Mouse (Mus musculus) CH12.LX (cell line): ENCODE results near the gene Fam207a. TPM values are rescaled to one million over a fixed set of nuclear protein-coding genes. Genes with fewer than 3 reads are reported as not detected.
A peak's percentile ranks its signal among the peaks of the same experiment; 100 is the strongest.

Source experiments
- DNase-seq: peaks from one replicate; pipeline ENCODE4 v3.0.0-alpha.2; 2013; ENCODE audit errors: extremely low read depth
- H3K27ac ChIP-seq: 2 replicates; pipeline ENCODE4 v1.5.1; 2012; ENCODE audit warnings: low read depth, mild to moderate bottlenecking, control low read depth, moderate library complexity; ENCODE audit not compliant: insufficient read depth
- H3K27me3 ChIP-seq: replicated peaks from 2 replicates; pipeline ENCODE3; 2012; ENCODE audit warnings: inconsistent platforms
- H3K36me3 ChIP-seq, 2 experiments: replicated peaks in 1 of 2; 2 replicates each; pipeline versions ENCODE3 to v1.6.1; 2012; ENCODE audit warnings: inconsistent platforms in 1 of 2, low read length in 1 of 2, mild to moderate bottlenecking in 1 of 2, mixed read lengths in 1 of 2, moderate library complexity in 1 of 2; ENCODE audit not compliant: control insufficient read depth in 1 of 2, insufficient read depth in 1 of 2
- H3K4me1 ChIP-seq, 2 experiments: 2 replicates each; pipeline ENCODE4 v1.6.1; 2012; ENCODE audit warnings: inconsistent platforms in 1 of 2, moderate library complexity in 1 of 2; ENCODE audit not compliant: insufficient read depth in 2 of 2, control insufficient read depth in 1 of 2
- H3K4me2 ChIP-seq: 2 replicates; pipeline ENCODE4 v1.6.1; 2012; ENCODE audit warnings: low read depth, mild to moderate bottlenecking, control low read depth; ENCODE audit not compliant: poor library complexity, insufficient read depth, severe bottlenecking
- H3K4me3 ChIP-seq, 3 experiments: fragments of 150-350 bp in 1 of 3; sonication (generic) in 1 of 3; replicated peaks in 1 of 3; 2 replicates each; pipeline versions ENCODE3 to v1.5.1; 2011 to 2012; ENCODE audit warnings: low read depth in 2 of 3, low read length in 2 of 3, mild to moderate bottlenecking in 2 of 3, moderate library complexity in 2 of 3, control low read depth in 1 of 3, improper control_type of control experiment in 1 of 3, inconsistent platforms in 1 of 3, mixed read lengths in 1 of 3; ENCODE audit not compliant: poor library complexity in 1 of 3
- H3K79me2 ChIP-seq: replicated peaks from 2 replicates; pipeline ENCODE4 v1.6.1; 2012; ENCODE audit warnings: mild to moderate bottlenecking, moderate library complexity; ENCODE audit not compliant: control insufficient read depth, poor library complexity, insufficient read depth, severe bottlenecking; ENCODE audit errors: extremely low read depth
- H3K9ac ChIP-seq: 2 replicates; pipeline ENCODE4 v1.6.1; 2012; ENCODE audit warnings: low read depth, mild to moderate bottlenecking, control low read depth, moderate library complexity; ENCODE audit not compliant: insufficient read depth
- H3K9me3 ChIP-seq: replicated peaks from 2 replicates; pipeline ENCODE3; 2012; ENCODE audit warnings: low read length, inconsistent platforms, mixed read lengths
- E2F4 ChIP-seq: IDR thresholded peaks from 2 replicates; pipeline ENCODE4 v1.6.1; 2011; ENCODE audit warnings: low read depth, low read length, improper control_type of control experiment; ENCODE audit not compliant: insufficient replicate concordance
- EP300 ChIP-seq: IDR thresholded peaks from 2 replicates; pipeline ENCODE4 v1.6.1; 2011; ENCODE audit warnings: low read length, improper control_type of control experiment
- ETS1 ChIP-seq: conservative IDR thresholded peaks from 2 replicates; pipeline ENCODE4 v1.6.1; 2012; ENCODE audit warnings: low read depth, mild to moderate bottlenecking, inconsistent platforms, low read length, improper control_type of control experiment, moderate library complexity
- IRF4 ChIP-seq: IDR thresholded peaks from 2 replicates; pipeline ENCODE4 v1.6.1; 2014; ENCODE audit warnings: low read depth, mild to moderate bottlenecking, inconsistent platforms, low read length, improper control_type of control experiment
- JUN ChIP-seq: IDR thresholded peaks from 2 replicates; pipeline ENCODE4 v1.6.1; 2011; ENCODE audit warnings: low read depth, mild to moderate bottlenecking, low read length, improper control_type of control experiment, moderate library complexity; ENCODE audit not compliant: insufficient read depth
- JUND ChIP-seq: conservative IDR thresholded peaks from 2 replicates; pipeline ENCODE4 v1.6.1; 2011; ENCODE audit warnings: low read depth, low read length, improper control_type of control experiment
- KAT2A ChIP-seq: IDR thresholded peaks from 2 replicates; pipeline ENCODE4 v1.6.1; 2012; ENCODE audit warnings: low read length, improper control_type of control experiment, inconsistent platforms; ENCODE audit not compliant: insufficient replicate concordance
- MAX ChIP-seq: IDR thresholded peaks from 2 replicates; pipeline ENCODE4 v1.6.1; 2011; ENCODE audit warnings: low read length, improper control_type of control experiment
- MAZ ChIP-seq: IDR thresholded peaks from 2 replicates; pipeline ENCODE4 v1.6.1; 2012; ENCODE audit warnings: low read depth, mild to moderate bottlenecking, inconsistent platforms, low read length, improper control_type of control experiment, moderate library complexity
- MXI1 ChIP-seq: IDR thresholded peaks from 2 replicates; pipeline ENCODE4 v1.6.1; 2011; ENCODE audit warnings: mild to moderate bottlenecking, low read depth, low read length, improper control_type of control experiment
- MYC ChIP-seq: IDR thresholded peaks from 2 replicates; pipeline ENCODE4 v1.6.1; 2011; ENCODE audit warnings: low read depth, mild to moderate bottlenecking, improper control_type of control experiment, low read length
- NRF1 ChIP-seq: IDR thresholded peaks from 2 replicates; pipeline ENCODE4 v1.6.1; 2014; ENCODE audit warnings: low read depth, mild to moderate bottlenecking, inconsistent platforms, low read length, improper control_type of control experiment, moderate library complexity
- POLR2A ChIP-seq: IDR thresholded peaks from 2 replicates; pipeline ENCODE4 v1.6.1; 2011; ENCODE audit warnings: low read depth, mild to moderate bottlenecking, improper control_type of control experiment, low read length
- RAD21 ChIP-seq: IDR thresholded peaks from 2 replicates; pipeline ENCODE4 v1.6.1; 2011; ENCODE audit warnings: low read depth, mild to moderate bottlenecking, low read length, improper control_type of control experiment, moderate library complexity
- RCOR1 ChIP-seq: conservative IDR thresholded peaks from 2 replicates; pipeline ENCODE4 v1.6.1; 2012; ENCODE audit warnings: low read depth, mild to moderate bottlenecking, inconsistent platforms, low read length, improper control_type of control experiment
- SIN3A ChIP-seq: IDR thresholded peaks from 2 replicates; pipeline ENCODE4 v1.6.1; 2012; ENCODE audit warnings: low read length, improper control_type of control experiment, inconsistent platforms
- SMC3 ChIP-seq: IDR thresholded peaks from 2 replicates; pipeline ENCODE4 v1.6.1; 2011; ENCODE audit warnings: low read depth, low read length, improper control_type of control experiment
- TCF12 ChIP-seq: IDR thresholded peaks from 2 replicates; pipeline ENCODE4 v1.6.1; 2014; ENCODE audit warnings: low read depth, mild to moderate bottlenecking, inconsistent platforms, low read length, improper control_type of control experiment
- UBTF ChIP-seq: IDR thresholded peaks from 2 replicates; pipeline ENCODE4 v1.6.1; 2012; ENCODE audit warnings: low read depth, mild to moderate bottlenecking, inconsistent platforms, low read length, improper control_type of control experiment, moderate library complexity
- USF1 ChIP-seq: IDR thresholded peaks from 2 replicates; pipeline ENCODE4 v1.6.1; 2014; ENCODE audit warnings: low read depth, mild to moderate bottlenecking, inconsistent platforms, low read length, improper control_type of control experiment
- ZKSCAN1 ChIP-seq: IDR thresholded peaks from 2 replicates; pipeline ENCODE4 v1.6.1; 2012; ENCODE audit warnings: low read depth, inconsistent platforms, low read length, improper control_type of control experiment, borderline replicate concordance
- ZMIZ1 ChIP-seq: IDR thresholded peaks from 2 replicates; pipeline ENCODE4 v1.6.1; 2012; ENCODE audit warnings: low read depth, mild to moderate bottlenecking, inconsistent platforms, low read length, improper control_type of control experiment
- ZNF384 ChIP-seq: IDR thresholded peaks from 2 replicates; pipeline ENCODE4 v1.6.1; 2012; ENCODE audit warnings: low read depth, low read length, improper control_type of control experiment, inconsistent platforms
- dilution Hi-C: fragments of 300-500 bp; cut with MboI; formaldehyde crosslinking; loops from 2 replicates; pipeline ENCODE4 v1.14.3; 2020; ENCODE audit warnings: low sequenced_read_pairs; ENCODE audit not compliant: extremely low pct_unique_long_range_greater_than_20kb, extremely low pct_ligation_motif_present
- in situ Hi-C: fragments of 300-500 bp; cut with MboI; formaldehyde crosslinking; loops from 3 replicates; pipeline ENCODE4 v1.14.3; 2019; ENCODE audit warnings: low sequenced_read_pairs, low pct_ligation_motif_present, low pct_unique_long_range_greater_than_20kb, mixed read lengths
- polyA plus RNA-seq: library from polyadenylated mRNA; unstranded; fragments of >175 nt; gene quantifications from 2 replicates; pipeline ENCODE4 v1.2.1, GENCODE M21; 2012; ENCODE audit warnings: low read depth; ENCODE audit not compliant: insufficient read length
- total RNA-seq, 2 experiments: library from RNA; depleted of rRNA; stranded (reverse); fragments of 300-350 nt in 1 of 2; fragments of >200 nt in 1 of 2; gene quantifications; 2 replicates each; pipeline ENCODE4 v1.2.3; 2012 to 2014

Fam207a gene
- total and polyA plus RNA-seq, 3 experiments, result 43.1 to 65.4 (median 46.1) TPM

GRCm38 (mm10) chr10:77528634-77529033 lies 13.0 kb upstream of the Fam207a start:
- H3K9me3 ChIP-seq, result peaks cover 4% of the 10 kb centered on the region
- no peak overlapping the region for H3K9ac ChIP-seq
- no peak for TF ChIP-seq UBTF
- no peak for TF ChIP-seq ZKSCAN1
- TF ChIP-seq JUN, result no peak
- TF ChIP-seq MYC, result no peak
- TF ChIP-seq TCF12, result no peak
- no peak overlapping the region for H3K4me3 ChIP-seq
- in situ Hi-C loops (no loop called here), dilution Hi-C loops (no loop called here)
- no peaks in the 10 kb centered on the region for H3K79me2 ChIP-seq
- no peak overlapping the region for H3K27ac ChIP-seq
- DNase-seq, result no peak
- H3K36me3 ChIP-seq, result peaks cover 0 to 28% of the 10 kb centered on the region in 2 experiments
- peaks cover 9 to 56% of the 10 kb centered on the region in 2 experiments for H3K4me1 ChIP-seq
- no peaks in the 10 kb centered on the region for H3K27me3 ChIP-seq
- no peak overlapping the region for H3K4me2 ChIP-seq

DNA sequence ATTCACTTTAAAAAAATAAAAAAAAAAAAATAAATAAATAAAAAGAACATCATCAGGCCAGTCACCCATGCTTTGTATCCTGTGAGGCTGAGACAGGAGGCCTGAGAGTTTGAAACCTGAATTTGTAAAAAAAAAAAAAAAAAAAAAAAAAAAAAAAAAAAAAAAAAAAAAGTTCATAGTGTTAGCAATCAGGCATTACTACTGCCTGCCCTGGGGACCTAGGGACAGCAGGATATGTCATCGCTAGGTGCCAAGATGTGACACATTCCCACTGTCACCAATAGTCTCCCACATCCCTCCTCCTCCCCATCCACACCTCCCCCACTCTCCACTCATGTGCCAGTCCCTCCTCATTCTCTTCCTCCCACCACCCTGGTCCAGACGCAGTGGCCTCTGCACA lies 10.9 kb upstream of the Fam207a start:
- no peak for DNase-seq
- Histone ChIP-seq H3K9me3 (no peaks in the 10 kb centered on the region), H3K27ac (no peak overlapping the region), H3K4me3 (no peak overlapping the region), H3K4me1 (peaks cover 17 to 62% of the 10 kb centered on the region in 2 experiments), H3K9ac (no peak overlapping the region), H3K4me2 (no peak overlapping the region), H3K79me2 (no peaks in the 10 kb centered on the region), H3K36me3 (peaks cover 0 to 11% of the 10 kb centered on the region in 2 experiments), H3K27me3 (no peaks in the 10 kb centered on the region)
- dilution Hi-C loops (no loop called here), in situ Hi-C loops (no loop called here)
- TF ChIP-seq USF1 (no peak), ZNF384 (peak; percentile 83), SIN3A (no peak)

DNA sequence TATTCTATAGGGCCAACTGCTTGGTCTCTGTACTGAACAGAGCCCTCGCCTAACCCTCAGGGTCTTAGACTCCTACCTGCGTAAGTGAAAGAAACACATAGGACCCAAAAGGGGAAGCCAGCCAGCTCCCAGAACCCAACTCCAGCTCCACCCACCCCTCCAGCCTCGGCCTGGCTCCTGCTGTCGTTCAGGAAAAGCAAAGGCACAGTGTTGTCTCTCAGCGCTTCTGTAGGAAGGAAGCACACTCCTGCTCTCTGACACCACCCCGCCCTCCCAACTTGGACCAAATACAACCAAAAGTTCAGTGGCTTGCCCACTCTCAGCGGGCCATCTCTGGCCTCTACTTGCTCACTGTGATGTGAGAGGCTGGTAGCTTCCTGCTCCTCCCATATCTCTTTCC lies 7.7 kb upstream of the Fam207a start:
- Histone ChIP-seq H3K9me3 (peaks cover 3% of the 10 kb centered on the region), H3K4me3 (no peak overlapping the region), H3K4me1 (peaks cover 13 to 65% of the 10 kb centered on the region in 2 experiments), H3K36me3 (peaks cover 0 to 7% of the 10 kb centered on the region in 2 experiments), H3K27ac (no peak overlapping the region), H3K79me2 (no peaks in the 10 kb centered on the region), H3K9ac (no peak overlapping the region), H3K27me3 (no peaks in the 10 kb centered on the region), H3K4me2 (no peak overlapping the region)
- TF ChIP-seq JUND (no peak), ZKSCAN1 (no peak), MAZ (no peak), POLR2A (no peak), EP300 (no peak), KAT2A (no peak), ZMIZ1 (no peak), RAD21 (no peak), UBTF (no peak), TCF12 (no peak), IRF4 (no peak), E2F4 (no peak), RCOR1 (no peak), NRF1 (no peak), ETS1 (no peak), MAX (no peak), ZNF384 (no peak), MXI1 (no peak), SMC3 (no peak)
- in situ Hi-C loops (no loop called here), dilution Hi-C loops (no loop called here)
- DNase-seq, result no peak
